Comparison of ENCODE assay signal across 8 mouse cellular contexts in the genomic region with DNA sequence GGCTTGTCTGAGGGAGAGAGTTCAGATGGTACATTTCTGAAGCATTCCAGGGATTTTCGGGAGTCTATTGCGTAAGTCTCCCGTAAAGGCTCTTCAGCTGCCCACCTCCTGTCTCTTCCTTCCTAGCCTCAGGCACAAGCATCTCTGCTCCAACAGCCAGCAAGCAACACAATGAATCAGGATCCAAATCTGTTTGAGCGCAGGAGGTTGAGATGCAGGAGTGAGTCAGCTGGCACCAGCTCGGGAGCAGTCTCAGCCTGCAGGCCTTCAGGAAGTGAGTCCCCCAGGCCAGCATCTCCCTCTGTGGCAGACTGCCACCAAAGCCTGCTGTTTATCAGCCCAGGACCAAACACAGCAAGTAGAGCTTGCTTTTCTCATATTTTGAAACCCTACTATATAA. TPM values are rescaled to one million over a fixed set of nuclear protein-coding genes. Genes with fewer than 3 reads are reported as not detected.
DNase-seq lines count a peak whose midpoint lies in the region; ATAC-seq and TF ChIP-seq lines count a peak whose summit lies in the region.

No protein-coding gene starts in this region.

- peak; percentile 63 for DNase-seq in ovary, adult 18-20 months (ENCODE audit: low spot score)
- no peak for DNase-seq in ovary, postnatal 10 days (ENCODE audit: low spot score)
- peak; percentile 91 for DNase-seq in cerebellum, adult 9-11 months
- DNase-seq in heart, adult 2 months, result peak; percentile 72 to 79
- DNase-seq in layer of hippocampus, postnatal 36 days, result peak; percentile 64 to 68
- peak; percentile 60 for DNase-seq in right cerebral cortex, postnatal 14 days

- H3K79me2 ChIP-seq in heart, adult 2 months (replicated peaks; ENCODE audit: control insufficient read depth, insufficient read depth, low read length), result no peaks in the 10 kb centered on the region

- H3K4me1 ChIP-seq in heart, adult 2 months (ENCODE audit: control insufficient read depth, insufficient read depth, low read length), result peaks cover 6% of the 10 kb centered on the region
- H3K4me1 ChIP-seq in hindbrain, embryonic 16.5 days (ENCODE audit: control insufficient read depth, insufficient read depth, low read depth, low read length), result no peaks in the 10 kb centered on the region
- no peaks in the 10 kb centered on the region for H3K4me1 ChIP-seq in midbrain, embryonic 16.5 days (ENCODE audit: control insufficient read depth, insufficient read depth, low read length)

- TF ChIP-seq CTCF in heart, adult 2 months (IDR thresholded peaks at IDR 0.05), result no peak

- H3K9me3 ChIP-seq in hindbrain, embryonic 16.5 days (ENCODE audit: control insufficient read depth, low read length), result no peaks in the 10 kb centered on the region
- no peaks in the 10 kb centered on the region for H3K9me3 ChIP-seq in midbrain, embryonic 16.5 days (replicated peaks; ENCODE audit: control insufficient read depth, low read length, poor library complexity, severe bottlenecking)

- TF ChIP-seq EP300 in heart, adult 2 months (IDR thresholded peaks at IDR 0.05; ENCODE audit: insufficient read depth, low read depth, low read length), result no peak

- H3K9ac ChIP-seq in heart, adult 2 months (ENCODE audit: low read depth, low read length), result no peak overlapping the region
- no peak overlapping the region for H3K9ac ChIP-seq in hindbrain, embryonic 16.5 days (ENCODE audit: low read depth, low read length)
- no peak overlapping the region for H3K9ac ChIP-seq in midbrain, embryonic 16.5 days (ENCODE audit: low read depth, low read length)

- no peaks in the 10 kb centered on the region for H3K27me3 ChIP-seq in heart, adult 2 months (ENCODE audit: control insufficient read depth, insufficient read depth, low read length)
- H3K27me3 ChIP-seq in hindbrain, embryonic 16.5 days (replicated peaks; ENCODE audit: control insufficient read depth, insufficient read depth, low read length), result no peaks in the 10 kb centered on the region
- H3K27me3 ChIP-seq in midbrain, embryonic 16.5 days (ENCODE audit: control insufficient read depth, insufficient read depth, low read depth, low read length), result no peaks in the 10 kb centered on the region

- no peak overlapping the region for H3K4me2 ChIP-seq in hindbrain, embryonic 16.5 days (ENCODE audit: low read length)
- no peak overlapping the region for H3K4me2 ChIP-seq in midbrain, embryonic 16.5 days (ENCODE audit: low read length)

- 21% methylated on average over 5 of the region's 5 CpGs for WGBS in heart, adult 2 months
- WGBS in hindbrain, embryonic 16.5 days, result 66% methylated on average over 5 of the region's 5 CpGs
- 84% methylated on average over 5 of the region's 5 CpGs for WGBS in midbrain, embryonic 16.5 days

- peak overlapping the region; percentile 74 for H3K27ac ChIP-seq in heart, adult 2 months
- H3K27ac ChIP-seq in hindbrain, embryonic 16.5 days (ENCODE audit: low read depth, low read length), result no peak overlapping the region
- H3K27ac ChIP-seq in midbrain, embryonic 16.5 days (ENCODE audit: low read length), result no peak overlapping the region

- intact Hi-C loops in heart, adult 2 months (cut with DNase I), result no loop called here

- TF ChIP-seq POLR2A in heart, adult 2 months (IDR thresholded peaks at IDR 0.05; ENCODE audit: insufficient read depth, low read depth, low read length), result no peak

- no peak overlapping the region for H3K4me3 ChIP-seq in heart, adult 2 months
- no peak overlapping the region for H3K4me3 ChIP-seq in hindbrain, embryonic 16.5 days (ENCODE audit: low read length)
- no peak overlapping the region for H3K4me3 ChIP-seq in midbrain, embryonic 16.5 days (ENCODE audit: low read depth, low read length)

- no peak for ATAC-seq in hindbrain, embryonic 16.5 days
- ATAC-seq in midbrain, embryonic 16.5 days, result no peak

- peaks cover 2% of the 10 kb centered on the region; the same call in 1 of the 2 replicates for H3K36me3 ChIP-seq in heart, adult 2 months (ENCODE audit: control insufficient read depth, insufficient read depth, low read length)
- H3K36me3 ChIP-seq in hindbrain, embryonic 16.5 days (ENCODE audit: control insufficient read depth, insufficient read depth, low read length), result no peaks in the 10 kb centered on the region
- H3K36me3 ChIP-seq in midbrain, embryonic 16.5 days (ENCODE audit: control insufficient read depth, insufficient read depth, low read length), result no peaks in the 10 kb centered on the region

RNA-seq across cellular contexts. Expression of a gene that starts 15.6 kb away (rescaled TPM):
- 1,000 to 10,000 TPM; 1,478 to 1,698 TPM for total RNA-seq in heart, adult 2 months (2021)
- 1,092 and 1,784 TPM in 2 replicates for polyA plus RNA-seq in heart, adult 2 months (2012; rRNA removed)
- total RNA-seq in layer of hippocampus, postnatal 36 days (2021), result 100 to 1,000 TPM; 339 to 375 TPM
- 711 and 802 TPM in 2 replicates for polyA plus RNA-seq in hindbrain, embryonic 16.5 days (2015; fragmentation: Nextera tagmentation; extraction: Ambion mirVana)
- polyA plus RNA-seq in midbrain, embryonic 16.5 days (2015; fragmentation: Nextera tagmentation; extraction: Ambion mirVana), result 651 and 716 TPM in 2 replicates

RNA-seq across cellular contexts. Expression of a gene that starts 23.9 kb away (rescaled TPM):
- 10 to 100 TPM; 25.7 to 25.9 TPM for total RNA-seq in heart, adult 2 months (2021)
- 11.8 and 12.9 TPM in 2 replicates for polyA plus RNA-seq in heart, adult 2 months (2012; rRNA removed)
- total RNA-seq in layer of hippocampus, postnatal 36 days (2021), result 10 to 100 TPM; 61.3 to 78.3 TPM
- polyA plus RNA-seq in hindbrain, embryonic 16.5 days (2015; fragmentation: Nextera tagmentation; extraction: Ambion mirVana), result 14.4 and 16.4 TPM in 2 replicates
- polyA plus RNA-seq in midbrain, embryonic 16.5 days (2015; fragmentation: Nextera tagmentation; extraction: Ambion mirVana), result 14.1 and 22.3 TPM in 2 replicates
